Mouse (Mus musculus) embryonic fibroblast, embryonic 13.5 days (primary cell): ENCODE results near the gene Gng8.

ENCODE experiments used
- CTCF ChIP-seq: IDR thresholded peaks from 2 replicates; pipeline ENCODE4 v1.5.1; 2011; ENCODE audit warnings: mild to moderate bottlenecking, control low read depth, low read length, moderate library complexity, borderline replicate concordance; ENCODE audit not compliant: insufficient read depth
- POLR2A ChIP-seq: IDR thresholded peaks from 2 replicates; pipeline ENCODE4 v1.6.1; 2011; ENCODE audit warnings: low read depth, mild to moderate bottlenecking, control low read depth, low read length, moderate library complexity

DNA sequence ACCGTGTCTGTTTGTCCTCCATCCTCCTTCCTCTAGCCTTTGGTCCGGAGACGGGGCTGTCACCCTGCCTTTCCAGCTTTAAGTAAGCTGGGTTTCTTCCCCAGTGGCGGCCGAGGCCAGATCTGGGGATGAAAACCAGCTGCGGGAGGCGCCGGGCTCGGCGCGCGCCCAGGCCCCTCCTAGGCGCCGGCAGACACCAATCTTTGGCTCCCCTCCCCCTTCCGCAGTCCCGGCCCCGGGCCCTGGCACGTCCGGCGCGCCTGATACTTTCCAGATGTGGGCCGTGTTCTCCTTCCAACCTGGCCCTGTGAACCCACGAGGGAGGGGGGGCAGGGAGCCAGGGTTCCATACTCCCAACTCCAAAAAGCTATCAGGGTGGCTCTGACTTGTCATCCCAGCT, 642 bp upstream of the Gng8 start:
- TF ChIP-seq POLR2A (peak; percentile 92), CTCF (no peak)
